Mouse (Mus musculus) forelimb bud, embryonic 11.5 days (tissue): ENCODE results near the gene Gdf7.

ENCODE experiments used
- DNase-seq: peaks from one replicate; pipeline ENCODE4 v3.0.0-alpha.2; 2012; ENCODE audit warnings: low read depth, low spot score

Gene Gdf7

GRCm38 (mm10) chr12:8297586-8298214 lies 4.1 kb downstream of the Gdf7 start:
- DNase-seq = no peak

GRCm38 (mm10) chr12:8296154-8296553 lies 5.6 kb downstream of the Gdf7 start:
- DNase-seq = no peak

- DNase-seq = no peak
Measured at GRCm38 (mm10) chr12:8295307-8295913, 6.3 kb downstream of the Gdf7 start.

GRCm38 (mm10) chr12:8291157-8291853 lies 10.4 kb downstream of the Gdf7 start:
- no peak for DNase-seq

GRCm38 (mm10) chr12:8289499-8289898 lies 12.3 kb downstream of the Gdf7 start:
- no peak for DNase-seq

- no peak for DNase-seq
Measured at GRCm38 (mm10) chr12:8289099-8289498, 12.7 kb downstream of the Gdf7 start.

GRCm38 (mm10) chr12:8287970-8288369 lies 13.8 kb downstream of the Gdf7 start:
- no peak for DNase-seq

- no peak for DNase-seq
Measured at GRCm38 (mm10) chr12:8281225-8282017, 20.3 kb downstream of the Gdf7 start.

- DNase-seq = no peak
Measured at GRCm38 (mm10) chr12:8275424-8275823, 26.3 kb downstream of the Gdf7 start.

GRCm38 (mm10) chr12:8273471-8274171 lies 28.1 kb downstream of the Gdf7 start:
- no peak for DNase-seq

GRCm38 (mm10) chr12:8271405-8271804 lies 30.3 kb downstream of the Gdf7 start:
- no peak for DNase-seq

- DNase-seq = no peak
Measured at GRCm38 (mm10) chr12:8269627-8270026, 32.1 kb downstream of the Gdf7 start.

GRCm38 (mm10) chr12:8266311-8266710 lies 35.4 kb downstream of the Gdf7 start:
- DNase-seq = no peak

GRCm38 (mm10) chr12:8260297-8260696 lies 41.5 kb downstream of the Gdf7 start:
- DNase-seq = no peak
